Mouse (Mus musculus) ES-Bruce4 (cell line): Measurements from ENCODE around the gene Pnpla2.

Source experiments
- CTCF ChIP-seq: IDR thresholded peaks from one replicate; pipeline ENCODE4 v1.8.1; 2011; ENCODE audit warnings: low read depth, low read length
- EP300 ChIP-seq: IDR thresholded peaks from 2 replicates; pipeline ENCODE4 v1.6.1; 2011; ENCODE audit warnings: low read depth, low read length; ENCODE audit not compliant: insufficient read depth
- POLR2A ChIP-seq: IDR thresholded peaks from one replicate; pipeline ENCODE4 v1.8.1; 2011; ENCODE audit warnings: low read length; ENCODE audit not compliant: insufficient read depth

DNA sequence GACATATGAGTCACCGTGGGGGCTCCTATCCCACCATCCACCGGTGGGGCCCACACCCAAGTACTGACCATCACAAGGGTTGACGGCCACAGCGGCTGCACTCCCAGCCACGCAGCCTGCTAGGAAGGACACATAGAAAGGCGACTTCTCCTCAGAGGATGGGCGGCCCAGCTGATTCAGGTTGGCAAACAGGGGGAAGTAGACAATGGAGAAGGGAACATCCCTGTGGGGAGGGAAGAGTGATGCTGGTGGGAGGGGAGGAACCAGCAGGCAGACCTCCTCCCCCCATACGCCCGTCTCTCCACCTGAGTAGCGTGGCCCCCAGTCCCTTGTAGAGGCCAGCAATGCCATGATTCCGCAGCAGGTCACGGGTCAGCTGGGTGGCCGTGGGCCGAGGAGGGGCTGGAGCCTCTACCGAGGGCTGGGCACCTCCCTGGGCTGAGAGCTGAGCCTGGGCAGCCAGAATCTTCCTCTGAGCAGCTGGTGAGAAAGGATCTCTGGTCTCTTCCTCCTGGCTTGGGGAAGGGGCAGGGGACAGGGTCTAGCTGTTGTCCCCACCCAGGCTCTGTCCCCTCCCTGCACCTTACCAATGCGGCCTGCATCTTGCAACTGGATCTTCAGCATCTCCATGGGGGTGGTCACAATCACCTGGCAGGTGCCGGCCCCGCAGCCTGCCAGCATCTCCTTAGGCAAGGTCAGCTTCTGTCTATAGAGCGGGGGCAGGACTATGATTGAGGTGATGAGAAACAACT is 23.4 kb upstream of the Pnpla2 start:
- TF ChIP-seq POLR2A (no peak), CTCF (no peak), EP300 (no peak)
